Mouse (Mus musculus) heart, embryonic 16.5 days (tissue): ENCODE measurements around the gene Cars. TPM values are rescaled to one million over a fixed set of nuclear protein-coding genes. Genes with fewer than 3 reads are reported as not detected.

Experiments
- ATAC-seq: fragments of 200-750 bp; cut with Nextera tagmentation; replicated peaks from 2 replicates; pipeline ENCODE4 v1.8.0; 2017; ENCODE audit warnings: moderate number of reproducible peaks; ENCODE audit not compliant: insufficient read depth, low FRiP score; ENCODE audit errors: extremely low read depth
- H3K27ac ChIP-seq: fragments of 300-500 bp; sonication (generic); 2 replicates; pipeline ENCODE4 v1.5.1; 2014; ENCODE audit warnings: mild to moderate bottlenecking, low read length, control low read depth, moderate library complexity
- H3K27me3 ChIP-seq: fragments of 300-500 bp; sonication (generic); 2 replicates; pipeline ENCODE4 v1.6.1; 2014; ENCODE audit warnings: low read length, mixed read lengths; ENCODE audit not compliant: control insufficient read depth, insufficient read depth
- H3K36me3 ChIP-seq: fragments of 300-500 bp; sonication (generic); 2 replicates; pipeline ENCODE4 v1.6.1; 2014; ENCODE audit not compliant: control insufficient read depth, insufficient read depth
- H3K4me1 ChIP-seq: fragments of 300-500 bp; sonication (generic); 2 replicates; pipeline ENCODE4 v1.6.1; 2014; ENCODE audit warnings: low read length, mixed read lengths; ENCODE audit not compliant: control insufficient read depth, insufficient read depth
- H3K4me2 ChIP-seq: fragments of 300-500 bp; sonication (generic); 2 replicates; pipeline ENCODE4 v1.6.1; 2014; ENCODE audit warnings: low read depth, mild to moderate bottlenecking, control low read depth, low read length
- H3K4me3 ChIP-seq: fragments of 300-500 bp; sonication (generic); 2 replicates; pipeline ENCODE4 v1.5.1; 2014; ENCODE audit warnings: mild to moderate bottlenecking, control low read depth, low read length
- H3K9ac ChIP-seq: fragments of 300-500 bp; sonication (generic); 2 replicates; pipeline ENCODE4 v1.6.1; 2014; ENCODE audit warnings: low read length, control low read depth
- H3K9me3 ChIP-seq: fragments of 300-500 bp; sonication (generic); replicated peaks from 2 replicates; pipeline ENCODE4 v1.6.1; 2016; ENCODE audit warnings: low read length; ENCODE audit not compliant: control insufficient read depth
- WGBS: fragments of 180-500 bp; shearing (Covaris S2); extraction: QIAGEN DNeasy Blood & Tissue Kit; methylation state at CpG from one replicate; pipeline ENCODE4 v1.1.7; 2014; 5-methylcytosine and 5-hydroxymethylcytosine counted together
- polyA plus RNA-seq: library from polyadenylated mRNA; unstranded; fragments of >200 nt; fragmentation: Nextera tagmentation; extraction: Ambion mirVana; gene quantifications from 2 replicates; pipeline ENCODE4 v1.2.1, GENCODE M21; 2015

The Cars gene
- polyA plus RNA-seq, 1 experiment from 2014 or later: 35.0 TPM

DNA sequence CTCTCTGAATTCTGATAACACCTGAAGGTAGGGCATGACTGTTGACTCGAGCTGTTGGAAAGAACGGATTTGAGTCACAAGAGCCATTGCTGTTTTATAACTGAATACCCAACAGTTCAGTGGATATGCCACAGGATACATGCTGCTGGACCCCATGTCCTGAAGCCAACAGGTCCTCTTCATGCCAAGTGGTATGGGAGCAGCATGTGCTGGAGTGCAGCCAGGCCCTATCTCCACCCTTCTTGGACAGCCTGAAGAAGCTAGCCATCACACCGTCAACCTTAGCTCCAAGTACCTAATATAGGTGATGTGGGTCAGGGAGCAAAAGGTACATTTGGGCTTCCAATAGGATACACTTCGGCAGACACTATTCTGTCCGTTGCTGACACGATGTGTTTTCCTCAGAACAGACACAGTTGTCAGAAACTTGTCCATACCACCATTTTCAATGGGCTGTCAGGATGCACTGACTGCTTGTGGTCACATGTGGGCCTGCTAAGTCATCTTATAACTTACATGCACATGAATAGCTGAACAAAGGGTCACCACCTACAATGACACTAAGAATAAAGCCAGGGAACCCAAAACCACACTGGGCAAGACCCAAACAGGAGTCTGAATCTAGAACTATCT, 34.8 kb downstream of the Cars start:
- Histone ChIP-seq H3K4me2 (no peak overlapping the region), H3K4me3 (no peak overlapping the region), H3K27ac (no peak overlapping the region), H3K36me3 (peaks cover 45% of the 10 kb centered on the region), H3K9ac (no peak overlapping the region), H3K4me1 (no peaks in the 10 kb centered on the region), H3K9me3 (no peaks in the 10 kb centered on the region), H3K27me3 (no peaks in the 10 kb centered on the region)
- 89% methylated on average over 6 of the region's 6 CpGs for WGBS
- ATAC-seq: no peak

GRCm38 (mm10) chr7:143563787-143564186, 36.1 kb downstream of the Cars start:
- no peaks in the 10 kb centered on the region for H3K4me1 ChIP-seq
- H3K36me3 ChIP-seq: peaks cover 44% of the 10 kb centered on the region
- H3K4me3 ChIP-seq: no peak overlapping the region
- no peak for ATAC-seq
- H3K27ac ChIP-seq: no peak overlapping the region
- no peak overlapping the region for H3K4me2 ChIP-seq
- H3K9me3 ChIP-seq: no peaks in the 10 kb centered on the region
- WGBS: 58% methylated on average over 5 of the region's 5 CpGs
- H3K27me3 ChIP-seq: no peaks in the 10 kb centered on the region
- H3K9ac ChIP-seq: no peak overlapping the region

- no peak overlapping the region for H3K9ac ChIP-seq
- no peak overlapping the region for H3K27ac ChIP-seq
- ATAC-seq: no peak
- H3K9me3 ChIP-seq: no peaks in the 10 kb centered on the region
- H3K36me3 ChIP-seq: peaks cover 25% of the 10 kb centered on the region
- no peaks in the 10 kb centered on the region for H3K27me3 ChIP-seq
- 88% methylated on average over 7 of the region's 7 CpGs for WGBS
- H3K4me1 ChIP-seq: no peaks in the 10 kb centered on the region
- no peak overlapping the region for H3K4me2 ChIP-seq
- no peak overlapping the region for H3K4me3 ChIP-seq
These were observed 42.3 kb downstream of the Cars start for GRCm38 (mm10) chr7:143557616-143558015.

- ATAC-seq: no peak; the same call in 1 of the 2 replicates
- no peak overlapping the region for H3K27ac ChIP-seq
- H3K4me3 ChIP-seq: no peak overlapping the region
- 56% methylated on average over 8 of the region's 8 CpGs for WGBS
- peaks cover 25% of the 10 kb centered on the region for H3K36me3 ChIP-seq
- H3K4me1 ChIP-seq: no peaks in the 10 kb centered on the region
- H3K9me3 ChIP-seq: no peaks in the 10 kb centered on the region
- H3K4me2 ChIP-seq: no peak overlapping the region
- H3K9ac ChIP-seq: no peak overlapping the region
- no peaks in the 10 kb centered on the region for H3K27me3 ChIP-seq
These were observed 42.8 kb downstream of the Cars start for GRCm38 (mm10) chr7:143556964-143557610.

GRCm38 (mm10) chr7:143549588-143550220, 50.2 kb downstream of the Cars start:
- Histone ChIP-seq H3K4me3 (peak overlapping the region; percentile 96), H3K27me3 (no peaks in the 10 kb centered on the region), H3K4me1 (peaks cover 27% of the 10 kb centered on the region), H3K27ac (peak overlapping the region; percentile 91), H3K9ac (peak overlapping the region; percentile 89), H3K36me3 (no peaks in the 10 kb centered on the region), H3K9me3 (no peaks in the 10 kb centered on the region), H3K4me2 (peak overlapping the region; percentile 97)
- 31% methylated on average over 2 of the region's 2 CpGs for WGBS
- no peak for ATAC-seq

GRCm38 (mm10) chr7:143548976-143549457, 50.9 kb downstream of the Cars start, which contains the start of gene Nap1l4:
TSS of gene Nap1l4 (minus strand) at chr7:143549106.
- Histone ChIP-seq H3K4me1 (peaks cover 29% of the 10 kb centered on the region), H3K36me3 (no peaks in the 10 kb centered on the region), H3K27ac (peak within 1 kb of the TSS; percentile 96), H3K9me3 (no peaks in the 10 kb centered on the region), H3K9ac (peak within 1 kb of the TSS; percentile 97), H3K27me3 (no peaks in the 10 kb centered on the region), H3K4me3 (peak within 1 kb of the TSS; percentile 96), H3K4me2 (peak within 1 kb of the TSS; percentile 97)
- WGBS: under 1% methylated on average over 43 of the region's 43 CpGs
- peak; percentile 97 for ATAC-seq

DNA sequence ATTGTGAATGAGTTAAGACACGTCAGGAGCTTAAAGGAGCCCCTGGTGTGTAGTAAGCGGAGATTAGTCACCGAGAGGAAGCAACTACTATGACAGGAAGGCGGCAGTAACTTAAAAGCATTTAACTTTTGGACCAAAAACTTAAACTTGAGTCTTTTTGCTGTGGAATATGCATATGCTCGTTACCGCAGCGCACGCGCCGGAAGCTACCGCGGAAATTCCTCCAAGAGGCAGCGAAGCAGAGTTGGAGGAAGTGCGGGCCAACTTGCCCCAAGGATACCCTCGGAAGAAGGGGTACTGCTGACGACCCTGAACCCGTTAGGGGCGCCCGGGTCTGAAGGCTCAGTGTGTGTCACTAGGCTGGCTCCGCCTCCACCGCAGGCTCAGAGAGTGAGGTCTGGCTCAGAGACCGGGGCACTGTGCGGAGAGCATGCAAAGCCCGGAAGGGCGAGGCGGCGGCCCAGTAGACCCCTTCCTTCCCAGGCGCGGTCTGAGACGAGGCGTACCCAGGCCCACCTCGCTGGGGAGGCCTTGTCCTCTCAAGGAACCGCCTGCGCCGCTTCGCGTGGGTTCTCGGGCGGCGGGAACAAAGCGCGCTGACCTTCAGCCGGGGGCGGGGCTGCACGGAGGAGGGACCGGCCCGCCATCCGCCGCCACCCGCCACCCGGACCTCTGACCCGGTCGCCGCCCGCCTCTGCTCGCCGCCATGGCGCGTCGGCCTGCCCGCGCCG, 51.5 kb downstream of the Cars start:
- H3K36me3 ChIP-seq: no peaks in the 10 kb centered on the region
- no peaks in the 10 kb centered on the region for H3K27me3 ChIP-seq
- H3K9ac ChIP-seq: peak overlapping the region; percentile 97
- peak overlapping the region; percentile 96 for H3K27ac ChIP-seq
- peak; percentile 78 for ATAC-seq
- WGBS: under 1% methylated on average over 37 of the region's 63 CpGs
- peak overlapping the region; percentile 96 for H3K4me3 ChIP-seq
- H3K9me3 ChIP-seq: no peaks in the 10 kb centered on the region
- peak overlapping the region; percentile 89 for H3K4me2 ChIP-seq
- H3K4me1 ChIP-seq: peaks cover 35% of the 10 kb centered on the region

DNA sequence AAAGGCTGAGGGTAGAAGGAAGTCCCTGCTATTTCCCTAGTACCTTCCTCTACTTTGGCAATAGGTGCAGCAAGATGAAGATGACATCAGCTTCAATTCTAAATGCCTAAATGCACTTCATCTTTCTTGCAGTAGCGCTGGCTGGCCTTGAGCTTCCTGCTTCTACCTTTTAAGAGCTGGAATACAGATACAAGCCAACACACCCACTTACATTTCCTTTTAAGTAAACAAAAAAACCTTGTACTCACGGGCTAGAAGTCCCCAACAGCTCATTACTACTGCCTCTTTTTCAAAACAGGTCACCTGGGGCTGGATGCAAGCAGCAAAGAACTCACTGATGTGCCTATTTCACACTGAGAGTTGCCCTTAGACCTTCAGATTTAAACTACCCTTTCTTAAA, 53.3 kb downstream of the Cars start:
- Histone ChIP-seq H3K9me3 (no peaks in the 10 kb centered on the region), H3K4me3 (no peak overlapping the region), H3K9ac (0 out of 2 replicates have a peak overlapping the region, but pooled peaks have one; percentile 7), H3K4me1 (peaks cover 40% of the 10 kb centered on the region), H3K4me2 (0 out of 2 replicates have a peak overlapping the region, but pooled peaks have one; percentile 9), H3K27me3 (no peaks in the 10 kb centered on the region), H3K27ac (no peak overlapping the region), H3K36me3 (no peaks in the 10 kb centered on the region)
- no peak for ATAC-seq
- 46% methylated on average over 2 of the region's 2 CpGs for WGBS
